Mouse (Mus musculus): Measurements from ENCODE around the gene Layn. TPM values are rescaled to one million over a fixed set of nuclear protein-coding genes. Genes with fewer than 3 reads are reported as not detected.

The Layn gene
- 1 to 10 TPM; 6.5 to 8.3 TPM for total RNA-seq (2021)
- long read RNA-seq, experiment 1, partial matches to known transcripts = 0 of 2 reads
- long read RNA-seq, experiment 1, other reads (novel, unspliced or antisense) = 1 of 2 reads
- long read RNA-seq, experiment 2, partial matches to known transcripts = 0 of 1 reads
- long read RNA-seq, experiment 2, other reads (novel, unspliced or antisense) = 1 of 1 reads

- peak; percentile 79 to 89 for DNase-seq
Observed at GRCm38 (mm10) chr9:51076979-51077315, at the start of gene Layn. Layn (minus strand) TSS chr9:51077094.

GRCm38 (mm10) chr9:51114767-51115166 lies 37.9 kb upstream of the Layn start:
- DNase-seq = no peak

- no peak for DNase-seq
Observed at GRCm38 (mm10) chr9:51105751-51106150, 28.9 kb upstream of the Layn start.

DNA sequence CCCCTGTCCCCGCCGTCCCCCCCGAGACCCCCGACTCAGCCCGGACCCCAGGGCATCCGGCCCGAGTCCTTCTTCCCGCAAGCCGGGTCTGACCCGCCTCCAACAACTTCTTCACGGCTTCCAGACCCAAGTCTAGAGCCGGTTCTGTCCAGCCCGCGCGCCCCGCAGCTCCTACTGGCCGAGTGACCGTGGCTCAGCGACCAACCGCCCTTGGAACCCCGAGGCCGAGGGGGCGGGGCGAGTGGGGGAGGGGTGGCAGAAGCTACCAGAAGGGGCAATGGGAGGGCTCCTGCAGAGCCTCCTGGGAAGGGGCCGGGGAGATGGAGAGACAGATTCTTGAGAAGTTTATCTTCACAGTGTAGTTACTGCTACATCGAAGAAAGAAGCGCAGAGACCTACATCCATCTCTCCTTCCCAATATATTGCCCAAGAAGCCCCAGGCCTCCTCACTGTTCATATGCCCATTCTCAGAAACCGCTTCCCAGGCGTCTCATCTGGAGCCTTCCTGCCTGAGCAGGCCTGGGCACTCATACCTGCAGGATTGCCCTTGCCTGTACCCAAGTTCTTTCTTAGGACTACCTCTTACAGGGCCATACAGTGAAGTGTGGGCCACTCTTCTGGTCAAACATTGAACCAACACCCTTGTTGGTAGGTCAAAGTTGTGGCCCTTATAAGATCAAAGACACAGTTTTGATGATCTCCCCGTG lies 27.1 kb upstream of the Layn start:
- DNase-seq = peak; percentile 66 to 74

GRCm38 (mm10) chr9:51102963-51103807 lies 26.3 kb upstream of the Layn start:
- peak; percentile 85 to 87 for DNase-seq

DNA sequence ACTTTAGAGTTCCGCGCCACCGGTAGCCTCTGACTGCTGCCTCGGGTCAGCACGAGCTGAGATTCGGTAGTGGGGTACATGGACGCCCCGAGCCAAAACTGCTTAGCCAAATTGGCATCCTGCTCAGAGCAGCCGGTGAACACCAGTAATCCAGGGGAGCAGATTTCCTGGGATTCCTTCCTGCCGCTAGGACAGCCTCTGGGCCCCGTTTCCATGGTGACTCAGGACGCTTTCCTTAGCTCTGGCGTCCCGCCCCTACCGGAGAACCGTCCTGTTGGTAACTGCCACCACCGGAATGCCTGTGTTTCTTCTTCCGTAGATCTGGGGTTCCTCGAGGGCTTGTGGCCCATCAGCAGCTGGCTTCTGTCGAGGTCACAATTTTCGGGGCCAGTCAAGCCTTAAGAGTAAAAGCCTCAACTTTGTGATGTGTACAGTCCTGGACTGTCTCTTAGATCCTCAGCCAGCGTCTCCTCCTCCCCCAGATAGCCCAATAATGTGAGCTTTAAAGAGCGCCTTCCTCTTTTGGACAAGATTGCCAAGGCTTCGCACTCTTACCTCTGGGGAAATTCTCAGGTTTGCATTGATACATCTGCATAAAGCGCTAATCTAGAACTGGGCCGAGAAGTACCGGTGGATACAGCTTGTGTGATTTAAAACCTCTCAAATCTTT lies 25.0 kb upstream of the Layn start, which contains the start of gene 4833427G06Rik:
TSS of gene 4833427G06Rik (minus strand) at position 323 of the 670 bp plus-strand sequence.
- peak; percentile 83 to 85 for DNase-seq

DNA sequence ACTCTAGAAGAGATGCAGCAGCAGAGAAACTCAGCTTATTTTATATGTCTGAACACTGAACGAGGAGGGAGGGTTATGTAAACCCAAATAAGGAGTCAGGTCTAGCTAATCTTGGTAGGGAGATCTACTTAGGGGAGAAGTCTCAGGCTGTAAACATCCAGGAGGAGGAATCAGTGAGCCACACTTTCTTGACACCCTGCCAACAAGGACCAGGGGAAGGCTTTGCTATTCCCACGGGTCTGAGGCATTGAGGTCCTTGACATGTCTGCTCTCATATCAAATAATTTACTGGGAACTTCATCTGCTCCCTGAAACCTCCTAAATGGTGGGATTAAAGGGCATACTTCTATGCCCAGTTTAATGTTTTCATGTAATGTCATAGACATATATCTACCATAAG lies 19.4 kb upstream of the Layn start:
- peak; percentile 74 to 76 for DNase-seq

DNA sequence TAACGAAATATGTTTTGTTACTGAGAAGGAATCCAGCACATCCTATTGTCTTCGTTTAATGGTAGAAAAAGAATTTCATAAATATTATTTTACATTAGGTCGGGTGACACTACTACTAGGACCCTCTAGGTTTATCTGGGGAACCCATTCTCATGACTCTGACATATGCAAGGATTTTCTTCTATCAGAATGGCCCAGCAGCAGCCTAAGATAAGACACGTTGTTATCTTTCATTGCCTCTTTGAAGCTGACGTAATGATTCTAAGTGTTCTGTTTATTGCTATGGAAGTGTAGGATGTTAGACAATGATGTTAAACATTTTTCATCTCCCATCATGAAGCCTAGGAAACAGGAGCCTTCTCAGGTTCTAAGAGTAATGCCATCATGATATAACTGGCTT lies 16.8 kb upstream of the Layn start:
- no peak for DNase-seq

DNA sequence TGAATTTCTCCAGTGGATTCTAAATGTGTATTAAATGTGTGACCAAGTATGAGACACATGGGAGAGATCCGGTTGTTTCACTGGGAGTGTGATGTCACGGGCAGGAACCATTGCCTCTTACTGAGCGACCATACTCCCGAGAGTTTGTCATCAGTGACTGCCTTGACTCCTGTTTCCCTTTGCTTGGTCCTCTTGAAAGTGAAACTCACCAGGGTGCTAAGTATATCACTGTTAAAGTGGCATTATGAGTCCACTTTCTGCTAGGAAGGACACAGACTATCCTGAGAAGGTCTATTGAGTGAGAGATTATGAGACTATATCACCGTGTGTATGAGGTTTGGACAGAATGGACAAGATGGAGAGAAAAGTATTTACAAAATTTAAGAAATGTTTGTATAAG lies 4.7 kb upstream of the Layn start:
- no peak for DNase-seq

DNA sequence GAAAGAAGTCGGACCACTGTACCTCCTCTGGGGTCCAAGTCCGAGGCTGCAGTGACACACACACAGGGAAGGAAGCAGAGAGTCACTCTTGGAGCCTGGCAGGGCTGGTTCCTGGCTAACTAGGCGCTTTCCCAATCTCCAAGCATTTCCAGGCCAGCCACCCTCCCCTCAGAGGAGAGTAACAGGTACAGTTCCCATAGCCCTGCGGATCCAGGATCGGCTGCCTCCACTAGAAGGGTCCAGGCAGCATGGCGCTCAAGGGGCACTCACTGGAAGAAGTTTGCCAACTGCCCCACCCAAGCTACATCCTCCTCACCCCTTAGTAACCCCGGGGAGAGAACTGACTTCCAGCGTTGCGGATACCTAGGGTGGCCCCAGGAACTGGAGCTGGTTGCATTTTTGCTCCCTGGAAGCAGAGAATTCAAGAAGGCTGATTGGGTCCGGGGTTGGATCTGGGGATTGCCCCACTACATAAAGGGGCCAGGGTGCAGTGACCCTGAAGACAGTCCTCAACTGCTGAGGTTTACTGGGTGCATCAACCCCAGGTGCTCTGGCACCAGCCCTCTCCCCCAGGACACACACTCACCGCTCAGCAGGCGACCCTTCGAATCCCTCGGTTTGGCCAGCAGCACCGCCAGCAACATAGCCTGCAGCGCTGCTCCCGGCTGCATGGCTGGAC lies 455 bp downstream of the Layn start:
- DNase-seq = peak; percentile 7 to 28

DNA sequence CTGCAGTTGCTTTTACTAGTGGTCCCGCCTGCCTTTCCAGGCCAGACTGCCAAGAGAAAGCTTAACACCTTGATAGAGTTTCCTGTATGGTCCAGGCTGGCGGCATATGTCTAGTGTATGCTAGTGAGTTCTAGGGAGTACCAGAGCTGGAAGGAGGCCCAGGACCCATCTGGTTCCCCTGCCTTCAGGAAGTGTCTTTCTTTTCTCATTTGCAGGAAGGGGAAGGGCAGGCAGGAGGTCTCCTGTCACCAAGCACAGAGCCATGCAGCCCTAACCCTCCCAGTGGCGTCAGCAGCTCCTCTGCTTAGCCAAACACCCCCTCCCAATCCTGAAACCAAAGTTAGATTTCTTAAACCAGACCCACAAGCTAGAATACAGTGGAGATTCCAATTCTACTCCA lies 1.1 kb downstream of the Layn start:
- DNase-seq = peak; percentile 19 to 21

DNA sequence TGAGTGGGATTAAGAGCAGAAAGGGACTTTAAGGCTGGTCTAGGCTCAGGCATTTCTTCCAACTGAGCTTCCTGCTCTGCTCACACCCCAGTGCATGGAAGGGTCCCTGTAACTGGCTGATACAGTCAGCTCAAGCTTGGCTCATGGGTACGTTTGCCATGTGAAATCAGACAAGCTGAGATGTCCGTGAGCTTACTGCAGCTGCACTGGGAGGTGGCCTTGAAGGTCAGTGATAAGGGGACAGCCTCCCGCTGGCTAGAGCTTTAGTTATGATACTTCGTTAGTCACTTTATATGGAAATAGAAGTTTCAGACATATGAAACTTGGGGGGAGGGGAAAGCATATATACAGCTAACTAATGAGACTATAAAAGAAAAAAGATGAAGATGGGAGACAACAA lies 6.1 kb downstream of the Layn start:
- peak; percentile 43 to 54 for DNase-seq

DNA sequence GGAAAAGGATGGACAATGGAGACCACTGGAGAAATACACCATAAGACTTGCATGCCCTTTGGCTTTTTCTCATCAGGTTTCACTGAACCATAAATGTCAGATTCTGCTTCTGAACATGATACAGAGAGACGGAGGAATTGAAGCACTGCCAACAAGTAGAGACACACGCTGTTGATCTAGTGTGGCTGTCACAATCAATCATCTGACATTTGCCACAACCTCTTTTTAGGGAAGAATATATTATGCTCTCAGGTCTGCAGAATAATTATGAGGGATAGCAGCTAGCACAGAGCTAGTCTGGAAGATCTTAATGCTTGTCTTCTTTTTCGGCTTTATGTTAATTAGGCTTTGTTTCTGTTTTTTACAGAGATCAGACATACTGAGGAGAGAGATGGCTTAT lies 8.7 kb downstream of the Layn start:
- DNase-seq = peak in 1 of 2 experiments; percentile 25

DNA sequence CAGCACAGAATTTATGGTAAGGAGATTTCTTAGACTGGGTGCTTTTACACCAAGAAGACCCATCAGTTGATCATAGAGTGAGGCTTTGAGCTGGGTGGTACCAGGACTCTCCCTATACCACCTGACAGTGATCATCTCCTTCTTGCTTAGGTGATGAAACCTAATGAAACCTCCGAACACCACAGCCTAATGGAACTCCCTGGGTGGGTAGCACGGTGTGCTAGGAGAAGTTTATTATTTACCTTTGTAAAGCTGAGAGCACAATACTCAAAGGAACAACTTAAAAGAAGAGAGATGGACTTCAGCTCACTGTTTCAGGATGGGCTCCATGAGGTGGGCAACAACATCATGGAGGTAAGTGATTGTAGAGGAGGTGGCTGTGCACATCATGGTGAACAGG lies 16.3 kb downstream of the Layn start, which contains the start of gene Btg4:
TSS of gene Btg4 (plus strand) at position 301 of the 400 bp plus-strand sequence.
- no peak for DNase-seq

- DNase-seq = no peak
Observed at GRCm38 (mm10) chr9:51058951-51059521, 17.9 kb downstream of the Layn start.

DNA sequence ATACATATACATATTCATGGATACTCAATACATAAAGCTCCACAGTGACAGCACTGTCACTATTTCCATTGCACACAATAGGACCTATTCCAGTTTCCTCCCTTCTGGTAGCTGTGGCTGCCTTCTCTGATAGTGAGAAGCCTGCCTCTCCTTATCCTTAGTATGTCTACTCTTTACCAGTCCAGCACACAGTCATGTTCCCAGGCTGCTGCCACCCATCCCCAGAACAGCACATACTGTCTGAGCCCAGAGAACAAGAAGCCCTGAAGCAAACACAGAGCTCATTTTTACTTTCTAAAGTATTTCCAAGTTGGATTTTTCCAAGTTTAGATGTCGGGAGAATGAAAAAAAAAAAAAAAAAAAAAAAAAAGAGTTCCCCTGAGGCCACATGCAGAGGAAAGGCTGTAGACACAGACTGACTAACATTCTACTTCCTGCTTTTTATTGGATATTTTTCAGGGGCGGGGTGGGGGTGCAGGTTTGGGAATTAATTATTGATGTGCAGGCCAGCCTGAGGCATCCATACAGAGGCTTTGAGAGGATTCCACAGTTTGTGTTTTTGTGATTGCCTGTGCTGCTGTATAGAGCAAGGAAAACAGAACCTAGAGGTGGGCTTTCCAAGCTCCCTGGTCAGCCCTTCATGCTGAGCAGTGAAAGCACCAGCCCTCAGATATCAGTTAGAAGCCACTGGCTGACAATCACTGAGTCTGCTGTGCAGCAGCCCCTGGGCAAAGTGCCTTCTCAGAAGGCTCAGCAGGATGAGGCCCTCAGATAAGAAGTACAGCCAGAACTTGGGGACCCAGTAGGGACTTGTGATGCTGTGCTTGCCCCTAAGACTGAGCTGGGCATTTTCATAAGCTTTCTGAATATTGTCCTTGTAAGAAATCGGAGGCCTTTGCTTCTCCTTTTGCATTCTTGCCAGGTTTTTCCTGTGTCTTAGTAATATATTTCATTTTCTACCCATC lies 20.3 kb downstream of the Layn start:
- no peak for DNase-seq

DNA sequence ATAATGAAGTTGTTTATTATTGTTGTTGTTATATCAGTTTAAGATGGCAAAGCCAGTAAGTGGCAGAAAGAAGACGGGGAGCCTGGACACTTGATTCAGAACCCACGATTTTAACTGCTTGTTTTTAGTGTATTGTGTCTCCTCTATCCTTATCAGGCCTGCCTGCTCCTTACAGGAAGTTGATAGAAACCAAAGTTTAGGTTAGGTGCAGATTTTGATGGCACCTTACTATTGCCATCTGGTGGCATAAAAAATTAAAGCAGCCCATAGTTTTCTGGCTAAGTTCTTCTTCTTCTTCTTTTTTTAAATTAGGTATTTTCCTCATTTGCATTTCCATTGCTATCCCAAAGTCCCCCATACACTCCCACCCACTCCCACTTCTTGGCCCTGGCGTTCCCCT lies 24.7 kb downstream of the Layn start:
- no peak for DNase-seq

DNA sequence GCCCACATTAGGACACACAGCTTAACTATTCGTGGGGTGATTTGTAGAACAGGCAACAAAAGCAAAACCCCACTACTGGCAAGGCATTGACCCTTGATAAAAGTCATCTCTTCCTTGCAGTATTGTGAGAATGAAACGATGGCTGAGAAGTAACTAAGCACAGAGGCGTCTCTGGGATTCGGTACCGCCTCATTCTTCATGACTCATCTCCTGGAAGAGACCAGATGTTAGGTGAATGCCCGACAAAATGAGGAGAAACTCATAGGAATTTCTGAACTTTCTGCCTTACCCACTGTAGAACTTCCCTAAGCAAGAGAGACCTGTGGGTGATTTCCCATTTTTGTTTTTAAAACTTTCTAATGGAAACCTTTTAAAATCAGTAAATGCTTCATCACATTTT lies 34.8 kb downstream of the Layn start:
- no peak for DNase-seq

- DNase-seq = no peak
Observed at GRCm38 (mm10) chr9:51041491-51041980, 35.4 kb downstream of the Layn start.

All from adrenal gland, postnatal 36 days (tissue).